Mouse (Mus musculus): Measurements from ENCODE around the gene Olfr1124. TPM values are rescaled to one million over a fixed set of nuclear protein-coding genes. Genes with fewer than 3 reads are reported as not detected.
"Not testable (repeated sequence)": the region's sequence is repeated elsewhere in the genome, so short reads cannot be mapped to it uniquely, and the experiment has no call there.

Olfr1124 gene
- polyA plus RNA-seq (2012; rRNA removed) (not detected in 2 replicates), polyA plus RNA-seq (2014; fragmentation: Nextera tagmentation; extraction: Ambion mirVana) (not detected in 2 replicates)

- no peak within 1 kb of the TSS for H3K27ac ChIP-seq (replicated peaks; ENCODE audit: low read depth, low read length)
- TF ChIP-seq POLR2A (IDR thresholded peaks at IDR 0.05; ENCODE audit: borderline replicate concordance, extremely low read depth, insufficient read depth, insufficient read length): no peak
- H3K9ac ChIP-seq (ENCODE audit: low read depth, low read length, severe bottlenecking): no peak within 1 kb of the TSS
- ATAC-seq (ENCODE audit: low FRiP score, low read depth) (no peak), DNase-seq (ENCODE audit: low spot score) (no peak)
- H3K4me1 ChIP-seq (ENCODE audit: control insufficient read depth, insufficient read depth, low read length): no peaks in the 10 kb centered on the region
- H3K4me2 ChIP-seq (replicated peaks; ENCODE audit: low read depth, low read length, severe bottlenecking): no peak within 1 kb of the TSS
- no peak within 1 kb of the TSS for H3K4me3 ChIP-seq (replicated peaks; ENCODE audit: low read length)
- H3K27me3 ChIP-seq (ENCODE audit: control insufficient read depth, insufficient read depth, low read length): no peaks in the 10 kb centered on the region
- 91% methylated on average over 1 of the region's 1 CpGs for WGBS
- H3K36me3 ChIP-seq (ENCODE audit: control insufficient read depth, insufficient read depth, low read length): no peaks in the 10 kb centered on the region
- no peaks in the 10 kb centered on the region for H3K9me3 ChIP-seq (ENCODE audit: control insufficient read depth, low read length)
Observed at GRCm38 (mm10) chr2:87429975-87430374, at the start of gene Olfr1124. Olfr1124 (plus strand) TSS chr2:87430275.

- Histone ChIP-seq H3K27ac (replicated peaks; ENCODE audit: low read depth, low read length) (no peak overlapping the region), H3K27me3 (ENCODE audit: control insufficient read depth, insufficient read depth, low read length) (no peaks in the 10 kb centered on the region), H3K4me2 (replicated peaks; ENCODE audit: low read depth, low read length, severe bottlenecking) (no peak overlapping the region), H3K4me3 (replicated peaks; ENCODE audit: low read length) (no peak overlapping the region), H3K4me1 (ENCODE audit: control insufficient read depth, insufficient read depth, low read length) (no peaks in the 10 kb centered on the region), H3K9ac (ENCODE audit: low read depth, low read length, severe bottlenecking) (no peak overlapping the region), H3K36me3 (ENCODE audit: control insufficient read depth, insufficient read depth, low read length) (no peaks in the 10 kb centered on the region), H3K9me3 (ENCODE audit: control insufficient read depth, low read length) (no peaks in the 10 kb centered on the region)
- no peak for ATAC-seq (ENCODE audit: low FRiP score, low read depth)
- no peak for TF ChIP-seq POLR2A (IDR thresholded peaks at IDR 0.05; ENCODE audit: borderline replicate concordance, extremely low read depth, insufficient read depth, insufficient read length)
- no peak for DNase-seq (ENCODE audit: low spot score)
- 89% methylated on average over 2 of the region's 2 CpGs for WGBS
Observed at GRCm38 (mm10) chr2:87383935-87384334, 46.1 kb upstream of the Olfr1124 start.

GRCm38 (mm10) chr2:87385549-87385948 lies 44.5 kb upstream of the Olfr1124 start, which contains the start of gene Olfr1122:
Olfr1122 (plus strand) TSS chr2:87385849.
- Histone ChIP-seq H3K9me3 (ENCODE audit: control insufficient read depth, low read length) (no peaks in the 10 kb centered on the region), H3K4me1 (ENCODE audit: control insufficient read depth, insufficient read depth, low read length) (no peaks in the 10 kb centered on the region), H3K4me2 (replicated peaks; ENCODE audit: low read depth, low read length, severe bottlenecking) (no peak within 1 kb of the TSS), H3K27me3 (ENCODE audit: control insufficient read depth, insufficient read depth, low read length) (no peaks in the 10 kb centered on the region), H3K4me3 (replicated peaks; ENCODE audit: low read length) (no peak within 1 kb of the TSS), H3K9ac (ENCODE audit: low read depth, low read length, severe bottlenecking) (no peak within 1 kb of the TSS), H3K27ac (replicated peaks; ENCODE audit: low read depth, low read length) (no peak within 1 kb of the TSS), H3K36me3 (ENCODE audit: control insufficient read depth, insufficient read depth, low read length) (no peaks in the 10 kb centered on the region)
- 71% methylated on average over 2 of the region's 2 CpGs for WGBS
- ATAC-seq (ENCODE audit: low FRiP score, low read depth) (no peak), DNase-seq (ENCODE audit: low spot score) (no peak)
- TF ChIP-seq POLR2A (IDR thresholded peaks at IDR 0.05; ENCODE audit: borderline replicate concordance, extremely low read depth, insufficient read depth, insufficient read length): no peak

GRCm38 (mm10) chr2:87393605-87394004 lies 36.5 kb upstream of the Olfr1124 start:
- not testable (repeated sequence) for ATAC-seq (ENCODE audit: low FRiP score, low read depth); H3K27me3 ChIP-seq (ENCODE audit: control insufficient read depth, insufficient read depth, low read length); H3K4me2 ChIP-seq (replicated peaks; ENCODE audit: low read depth, low read length, severe bottlenecking); H3K4me3 ChIP-seq (replicated peaks; ENCODE audit: low read length); H3K4me1 ChIP-seq (ENCODE audit: control insufficient read depth, insufficient read depth, low read length); H3K9me3 ChIP-seq (ENCODE audit: control insufficient read depth, low read length); DNase-seq (ENCODE audit: low spot score); H3K9ac ChIP-seq (ENCODE audit: low read depth, low read length, severe bottlenecking); H3K36me3 ChIP-seq (ENCODE audit: control insufficient read depth, insufficient read depth, low read length); H3K27ac ChIP-seq (replicated peaks; ENCODE audit: low read depth, low read length)
- 87% methylated on average over 5 of the region's 5 CpGs for WGBS

- H3K9me3 ChIP-seq (ENCODE audit: control insufficient read depth, low read length); H3K27ac ChIP-seq (replicated peaks; ENCODE audit: low read depth, low read length); ATAC-seq (ENCODE audit: low FRiP score, low read depth); H3K4me3 ChIP-seq (replicated peaks; ENCODE audit: low read length); H3K9ac ChIP-seq (ENCODE audit: low read depth, low read length, severe bottlenecking); H3K27me3 ChIP-seq (ENCODE audit: control insufficient read depth, insufficient read depth, low read length); H3K36me3 ChIP-seq (ENCODE audit: control insufficient read depth, insufficient read depth, low read length); DNase-seq (ENCODE audit: low spot score); H3K4me1 ChIP-seq (ENCODE audit: control insufficient read depth, insufficient read depth, low read length); H3K4me2 ChIP-seq (replicated peaks; ENCODE audit: low read depth, low read length, severe bottlenecking): not testable (repeated sequence)
- 84% methylated on average over 7 of the region's 7 CpGs for WGBS
Observed at GRCm38 (mm10) chr2:87394686-87395085, 35.4 kb upstream of the Olfr1124 start.

- Histone ChIP-seq H3K36me3 (ENCODE audit: control insufficient read depth, insufficient read depth, low read length) (no peaks in the 10 kb centered on the region), H3K27ac (replicated peaks; ENCODE audit: low read depth, low read length) (no peak within 1 kb of the TSS), H3K4me2 (replicated peaks; ENCODE audit: low read depth, low read length, severe bottlenecking) (no peak within 1 kb of the TSS), H3K27me3 (ENCODE audit: control insufficient read depth, insufficient read depth, low read length) (no peaks in the 10 kb centered on the region), H3K4me3 (replicated peaks; ENCODE audit: low read length) (no peak within 1 kb of the TSS), H3K9ac (ENCODE audit: low read depth, low read length, severe bottlenecking) (no peak within 1 kb of the TSS), H3K9me3 (ENCODE audit: control insufficient read depth, low read length) (no peaks in the 10 kb centered on the region), H3K4me1 (ENCODE audit: control insufficient read depth, insufficient read depth, low read length) (no peaks in the 10 kb centered on the region)
- DNase-seq (ENCODE audit: low spot score) (no peak), ATAC-seq (ENCODE audit: low FRiP score, low read depth) (no peak)
- no peak for TF ChIP-seq POLR2A (IDR thresholded peaks at IDR 0.05; ENCODE audit: borderline replicate concordance, extremely low read depth, insufficient read depth, insufficient read length)
- 76% methylated on average over 1 of the region's 1 CpGs for WGBS
Observed at GRCm38 (mm10) chr2:87416335-87416734, 13.7 kb upstream of the Olfr1124 start, which contains the start of gene Olfr1123. Olfr1123 (plus strand) TSS chr2:87416635.

Data from limb, embryonic 14.5 days (tissue).